Mouse (Mus musculus) forebrain, postnatal 0 days (tissue): ENCODE measurements around the gene Rgs11. TPM values are rescaled to one million over a fixed set of nuclear protein-coding genes. Genes with fewer than 3 reads are reported as not detected.
A peak's percentile ranks its signal among the peaks of the same experiment; 100 is the strongest.

Experiments
- ATAC-seq: fragments of 200-750 bp; cut with Nextera tagmentation; 2 replicates; pipeline ENCODE4 v1.8.0; 2017; ENCODE audit warnings: mild to moderate bottlenecking, moderate library complexity
- DNase-seq: peaks from one replicate; pipeline ENCODE4 v3.0.0-alpha.2; 2015
- H3K27ac ChIP-seq: fragments of 300-500 bp; sonication (generic); 2 replicates; pipeline ENCODE4 v1.5.1; 2014; ENCODE audit warnings: low read depth, mild to moderate bottlenecking, antibody characterized with exemption, low read length, moderate library complexity, mixed read lengths
- H3K27me3 ChIP-seq: fragments of 300-500 bp; sonication (generic); 2 replicates; pipeline ENCODE4 v1.6.1; 2014; ENCODE audit warnings: mild to moderate bottlenecking, low read length, mixed read lengths; ENCODE audit not compliant: insufficient read depth
- H3K36me3 ChIP-seq: fragments of 300-500 bp; sonication (generic); 2 replicates; pipeline ENCODE4 v1.6.1; 2014; ENCODE audit warnings: mild to moderate bottlenecking, moderate library complexity; ENCODE audit not compliant: insufficient read depth
- H3K4me1 ChIP-seq: fragments of 300-500 bp; sonication (generic); 2 replicates; pipeline ENCODE4 v1.6.1; 2014; ENCODE audit warnings: antibody characterized with exemption; ENCODE audit not compliant: insufficient read depth
- H3K4me2 ChIP-seq: fragments of 300-500 bp; sonication (generic); 2 replicates; pipeline ENCODE4 v1.6.1; 2014; ENCODE audit warnings: low read depth, mild to moderate bottlenecking, moderate library complexity
- H3K4me3 ChIP-seq: fragments of 300-500 bp; sonication (generic); 2 replicates; pipeline ENCODE4 v1.5.1; 2014; ENCODE audit warnings: low read depth, low read length, mixed read lengths
- H3K9ac ChIP-seq: fragments of 300-500 bp; sonication (generic); 2 replicates; pipeline ENCODE4 v1.6.1; 2014; ENCODE audit warnings: mild to moderate bottlenecking
- H3K9me3 ChIP-seq: fragments of 300-500 bp; sonication (generic); 2 replicates; pipeline ENCODE4 v1.6.1; 2016; ENCODE audit warnings: low read length
- CTCF ChIP-seq: sonication (generic); IDR thresholded peaks from 2 replicates; pipeline ENCODE4 v1.5.1; 2016; ENCODE audit warnings: antibody characterized with exemption, control low read depth, low read depth
- WGBS: fragments of 180-500 bp; shearing (Covaris S2); extraction: QIAGEN DNeasy Blood & Tissue Kit; methylation state at CpG from one replicate; pipeline ENCODE4 v1.1.7; 2014; 5-methylcytosine and 5-hydroxymethylcytosine counted together
- polyA plus RNA-seq: library from polyadenylated mRNA; unstranded; fragments of >200 nt; fragmentation: Nextera tagmentation; extraction: Ambion mirVana; gene quantifications from 2 replicates; pipeline ENCODE4 v1.2.1, GENCODE M21; 2015
- total RNA-seq: library from RNA; depleted of rRNA; stranded (reverse); fragments of >200 nt; gene quantifications from 2 replicates; pipeline ENCODE4 v1.2.3, GENCODE M21; 2014; rRNA removed

Gene Rgs11
- total and polyA plus RNA-seq, 2 experiments from 2014 or later: 12.5 to 17.1 TPM

DNA sequence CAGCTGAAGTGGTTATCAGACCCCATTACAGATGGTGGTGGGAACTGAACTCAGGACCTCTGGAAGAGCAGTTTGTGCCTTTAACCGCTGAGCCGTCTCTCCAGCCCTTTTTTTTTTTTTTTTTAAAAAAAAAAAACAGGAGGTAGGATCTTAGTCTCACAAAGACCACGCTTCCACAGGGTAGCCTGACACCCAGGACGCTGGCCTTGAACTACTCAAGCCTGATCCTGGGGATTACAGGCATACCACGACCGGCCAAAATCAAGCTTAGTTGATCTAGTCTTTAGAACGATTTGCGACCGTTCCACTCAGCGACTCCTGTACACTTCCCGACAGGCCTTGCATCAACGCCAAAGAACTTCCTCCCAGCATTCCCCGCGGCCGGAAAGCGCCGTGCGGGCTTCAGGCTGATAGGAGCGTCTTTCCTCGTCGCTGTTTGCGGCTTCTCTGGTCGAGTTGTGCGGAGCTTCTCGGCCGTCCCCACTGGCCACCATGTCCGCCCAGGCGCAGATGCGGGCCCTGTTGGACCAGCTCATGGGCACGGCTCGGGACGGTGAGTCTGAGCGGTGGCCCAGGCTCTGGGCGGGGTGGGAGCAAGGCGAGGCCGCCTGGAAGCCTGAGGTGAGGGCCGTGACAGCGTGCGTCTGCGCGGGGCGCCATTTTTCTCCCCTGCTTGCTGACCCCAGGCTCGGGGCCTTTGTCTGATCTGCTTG lies 49.9 kb downstream of the Rgs11 start, which contains the start of gene Luc7l:
Gene Luc7l, plus strand, starts transcription at position 358 of the 713 bp plus-strand sequence.
- Histone ChIP-seq H3K27ac (peak within 1 kb of the TSS; percentile 100), H3K4me1 (peaks cover 6% of the 10 kb centered on the region; the same call in 1 of the 2 replicates), H3K9me3 (no peaks in the 10 kb centered on the region), H3K4me2 (peak within 1 kb of the TSS; percentile 66), H3K4me3 (peak within 1 kb of the TSS; percentile 89), H3K36me3 (peaks cover 12% of the 10 kb centered on the region), H3K9ac (peak within 1 kb of the TSS; percentile 98), H3K27me3 (no peaks in the 10 kb centered on the region)
- ATAC-seq (peak; percentile 98), DNase-seq (peak; percentile 97)
- no peak for TF ChIP-seq CTCF
- 1% methylated on average over 43 of the region's 43 CpGs for WGBS

DNA sequence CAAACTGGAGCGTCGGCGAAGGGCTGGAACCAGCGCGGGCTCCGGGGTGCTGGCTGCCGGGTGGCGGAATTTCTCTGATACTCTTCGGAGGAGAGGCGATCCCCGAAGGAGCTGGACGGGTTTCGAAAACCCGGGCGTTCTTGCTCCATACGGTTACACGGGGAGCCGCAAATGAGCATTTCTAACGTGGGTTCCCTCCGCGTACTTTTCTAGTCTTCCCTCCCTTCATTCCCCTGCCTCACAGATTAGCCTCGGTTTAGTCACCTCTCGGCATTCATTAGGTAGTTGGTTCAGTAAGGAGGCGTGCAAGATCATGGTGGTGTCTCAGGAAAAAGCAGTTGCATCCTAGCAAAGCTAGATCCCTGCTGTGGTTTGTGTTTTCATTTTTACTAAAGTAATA lies 50.6 kb downstream of the Rgs11 start:
- Histone ChIP-seq H3K9ac (peak overlapping the region; percentile 98), H3K9me3 (no peaks in the 10 kb centered on the region), H3K4me2 (peak overlapping the region; percentile 66), H3K4me1 (peaks cover 6% of the 10 kb centered on the region; the same call in 1 of the 2 replicates), H3K27me3 (no peaks in the 10 kb centered on the region), H3K4me3 (peak overlapping the region; percentile 89), H3K27ac (peak overlapping the region; percentile 100), H3K36me3 (peaks cover 12% of the 10 kb centered on the region)
- no peak for TF ChIP-seq CTCF
- WGBS: under 1% methylated on average over 24 of the region's 24 CpGs
- no peak for DNase-seq
- peak; percentile 25; the same call in 1 of the 2 replicates for ATAC-seq

- TF ChIP-seq CTCF: no peak
- Histone ChIP-seq H3K27me3 (no peaks in the 10 kb centered on the region), H3K4me3 (no peak overlapping the region), H3K4me2 (no peak overlapping the region), H3K27ac (no peak overlapping the region), H3K4me1 (peaks cover 6% of the 10 kb centered on the region; the same call in 1 of the 2 replicates), H3K9ac (no peak overlapping the region), H3K9me3 (no peaks in the 10 kb centered on the region), H3K36me3 (peaks cover 29% of the 10 kb centered on the region)
- no peak for DNase-seq
- WGBS: 96% methylated on average over 7 of the region's 7 CpGs
- ATAC-seq: no peak
These were observed 52.6 kb downstream of the Rgs11 start for GRCm38 (mm10) chr17:26255313-26255712.

Other genes with a start within 250 kb of the Rgs11 start
- 24.7 and 24.9 TPM in 2 replicates for gene Capn15, start 217.2 kb upstream of the Rgs11 start, total RNA-seq
- gene Capn15, start 217.2 kb upstream of the Rgs11 start, polyA plus RNA-seq: 11.4 and 15.2 TPM in 2 replicates
- 21.5 and 30.0 TPM in 2 replicates for gene Rab11fip3, start 133.4 kb upstream of the Rgs11 start, total RNA-seq
- 11.6 and 15.4 TPM in 2 replicates for gene Rab11fip3, start 133.4 kb upstream of the Rgs11 start, polyA plus RNA-seq
- gene Decr2, start 112.6 kb upstream of the Rgs11 start, total RNA-seq: 32.7 and 41.1 TPM in 2 replicates
- gene Decr2, start 112.6 kb upstream of the Rgs11 start, polyA plus RNA-seq: 29.5 and 35.3 TPM in 2 replicates
- 9.5 and 16.0 TPM in 2 replicates for gene Nme4, start 107.3 kb upstream of the Rgs11 start, total RNA-seq
- 11.4 and 12.9 TPM in 2 replicates for gene Nme4, start 107.3 kb upstream of the Rgs11 start, polyA plus RNA-seq
- 2.8 and 4.3 TPM in 2 replicates for gene Tmem8, start 89.7 kb upstream of the Rgs11 start, total RNA-seq
- 2.4 and 2.5 TPM in 2 replicates for gene Tmem8, start 89.7 kb upstream of the Rgs11 start, polyA plus RNA-seq
- 116 and 166 TPM in 2 replicates for gene Mrpl28, start 79.5 kb upstream of the Rgs11 start, total RNA-seq
- 182 and 189 TPM in 2 replicates for gene Mrpl28, start 79.5 kb upstream of the Rgs11 start, polyA plus RNA-seq
- gene Axin1, start 64.3 kb upstream of the Rgs11 start, total RNA-seq: 33.7 and 47.6 TPM in 2 replicates
- gene Axin1, start 64.3 kb upstream of the Rgs11 start, polyA plus RNA-seq: 15.1 and 15.3 TPM in 2 replicates
- gene Pdia2, start 3.9 kb upstream of the Rgs11 start, total RNA-seq: not detected in 2 replicates
- not detected in 2 replicates for gene Pdia2, start 3.9 kb upstream of the Rgs11 start, polyA plus RNA-seq
- 140 and 171 TPM in 2 replicates for gene Arhgdig, start 4.8 kb downstream of the Rgs11 start, total RNA-seq
- gene Arhgdig, start 4.8 kb downstream of the Rgs11 start, polyA plus RNA-seq: 230 and 243 TPM in 2 replicates
- gene Fam234a, start 41.3 kb downstream of the Rgs11 start, total RNA-seq: 18.3 and 20.1 TPM in 2 replicates
- gene Fam234a, start 41.3 kb downstream of the Rgs11 start, polyA plus RNA-seq: 22.7 and 28.9 TPM in 2 replicates
- gene Luc7l, start 49.9 kb downstream of the Rgs11 start, total RNA-seq: 101 and 120 TPM in 2 replicates
- 70.2 and 88.4 TPM in 2 replicates for gene Luc7l, start 49.9 kb downstream of the Rgs11 start, polyA plus RNA-seq
- 59.1 and 74.1 TPM in 2 replicates for gene Neurl1b, start 211.9 kb downstream of the Rgs11 start, total RNA-seq
- 2.2 and 3.9 TPM in 2 replicates for gene Neurl1b, start 211.9 kb downstream of the Rgs11 start, polyA plus RNA-seq